Comparison of ENCODE assay signal across 8 mouse cellular contexts in genomic region chr11:94339732-94340585, GRCm38 (mm10). TPM values are rescaled to one million over a fixed set of nuclear protein-coding genes. Genes with fewer than 3 reads are reported as not detected.
DNase-seq lines count a peak whose midpoint lies in the region.

No protein-coding gene starts in this region.

- DNase-seq in A20 (ENCODE audit: low read depth, low spot score) (peak; percentile 67), ES-CJ7 (ENCODE audit: low read depth, low spot score) (peak; percentile 73)
- peak; percentile 84 for DNase-seq in cerebellum, postnatal 10 days
- DNase-seq in heart, postnatal 10 days: peak; percentile 63 to 69
- peak; percentile 65 to 66 for DNase-seq in kidney, postnatal 25 days
- DNase-seq in lung, postnatal 10 days: peak; percentile 80
- peak; percentile 90 for DNase-seq in retina, embryonic 14.5 days (ENCODE audit: low spot score)
- no peak for DNase-seq in urinary bladder, postnatal 4 days (ENCODE audit: low spot score in 2 of 2)

- intact Hi-C loops in heart, postnatal 10 days (cut with DNase I): loop anchor here (2.0 to 5.0 kb wide), 3 partner anchors 65 to 202 kb away; partner anchors contain the start of gene Spata20

RNA-seq across cellular contexts. Expression of gene Ankrd40, which starts 12.2 kb away (rescaled TPM):
- 100 to 1,000 TPM; 213 to 228 TPM for total RNA-seq in heart, postnatal 10 days (2021)

RNA-seq across cellular contexts. Expression of gene Luc7l3, which starts 18.2 kb away (rescaled TPM):
- 10 to 100 TPM; 44.2 to 48.1 TPM for total RNA-seq in heart, postnatal 10 days (2021)

RNA-seq across cellular contexts. Expression of gene Abcc3, which starts 52.8 kb away (rescaled TPM):
- total RNA-seq in heart, postnatal 10 days (2021): 1 to 10 TPM; 2.8 TPM

RNA-seq across cellular contexts. Expression of gene Gm21885, which starts 58.3 kb away (rescaled TPM):
- total RNA-seq in heart, postnatal 10 days (2021): not detected

Comparison
In these comparisons a context has a peak if more than half of its experiments do, and no peak if none do; other contexts are left out.
1. DNase-seq: peak in A20 (single experiment), ES-CJ7 (single experiment), cerebellum, postnatal 10 days (2 of 2), heart, postnatal 10 days (2 of 2), kidney, postnatal 25 days (2 of 2), lung, postnatal 10 days (single experiment) and retina, embryonic 14.5 days (single experiment); none in urinary bladder, postnatal 4 days (0 of 2).